8 mouse cellular contexts compared by ENCODE assay signal in genomic region chr7:60004606-60005330, GRCm38 (mm10). TPM values are rescaled to one million over a fixed set of nuclear protein-coding genes. Genes with fewer than 3 reads are reported as not detected.
DNase-seq lines count a peak whose midpoint lies in the region; ATAC-seq and TF ChIP-seq lines count a peak whose summit lies in the region.

Snurf (minus strand) TSS chr7:60005049.
Gm38393 (minus strand) TSS chr7:60005064.

- peak within 1 kb of the TSS; percentile 66 for H3K9ac ChIP-seq in embryonic facial prominence, embryonic 14.5 days (ENCODE audit: low read depth, low read length)
- H3K9ac ChIP-seq in kidney, embryonic 15.5 days = peak within 1 kb of the TSS; percentile 40
- peak within 1 kb of the TSS; percentile 26 for H3K9ac ChIP-seq in limb, embryonic 15.5 days

- peak; percentile 1 for DNase-seq in 3134 (ENCODE audit: extremely low read depth, insufficient read length, low spot score)
- peak; percentile 69 to 74 for DNase-seq in adrenal gland, postnatal 36 days
- DNase-seq in embryonic facial prominence, embryonic 14.5 days (ENCODE audit: low spot score) = peak; percentile 64
- peak; percentile 80 for DNase-seq in heart, embryonic 10.5 days (ENCODE audit: low spot score)
- peak; percentile 54 for DNase-seq in neural tube, embryonic 10.5 days (ENCODE audit: extremely low spot score, low spot score)

- H3K4me3 ChIP-seq in embryonic facial prominence, embryonic 14.5 days (ENCODE audit: low read depth, low read length) = peak within 1 kb of the TSS; percentile 52
- H3K4me3 ChIP-seq in heart, embryonic 10.5 days = peak within 1 kb of the TSS; percentile 66
- H3K4me3 ChIP-seq in kidney, embryonic 15.5 days (replicated peaks) = peak within 1 kb of the TSS; percentile 57
- peak within 1 kb of the TSS; percentile 50 for H3K4me3 ChIP-seq in limb, embryonic 15.5 days
- H3K4me3 ChIP-seq in testis, adult 2 months (ENCODE audit: control insufficient read depth, low read depth, low read length) = peak within 1 kb of the TSS; percentile 86

- H3K9me3 ChIP-seq in embryonic facial prominence, embryonic 14.5 days (ENCODE audit: control insufficient read depth, low read length) = peaks cover 28% of the 10 kb centered on the region
- H3K9me3 ChIP-seq in heart, embryonic 10.5 days = peaks cover 23% of the 10 kb centered on the region
- peaks cover 16% of the 10 kb centered on the region; the same call in 1 of the 2 replicates for H3K9me3 ChIP-seq in kidney, embryonic 15.5 days (replicated peaks)
- H3K9me3 ChIP-seq in limb, embryonic 15.5 days = no peaks in the 10 kb centered on the region; the same call in 1 of the 2 replicates

- WGBS in embryonic facial prominence, embryonic 14.5 days = 57% methylated on average over 30 of the region's 30 CpGs
- 51% methylated on average over 30 of the region's 30 CpGs for WGBS in heart, embryonic 10.5 days
- 48% methylated on average over 30 of the region's 30 CpGs for WGBS in kidney, embryonic 15.5 days
- WGBS in limb, embryonic 15.5 days = 45% methylated on average over 30 of the region's 30 CpGs

- no peaks in the 10 kb centered on the region for H3K36me3 ChIP-seq in embryonic facial prominence, embryonic 14.5 days (ENCODE audit: control insufficient read depth, insufficient read depth, low read length)
- no peaks in the 10 kb centered on the region for H3K36me3 ChIP-seq in heart, embryonic 10.5 days
- no peaks in the 10 kb centered on the region for H3K36me3 ChIP-seq in kidney, embryonic 15.5 days
- H3K36me3 ChIP-seq in limb, embryonic 15.5 days = no peaks in the 10 kb centered on the region
- no peaks in the 10 kb centered on the region for H3K36me3 ChIP-seq in testis, adult 2 months (ENCODE audit: control insufficient read depth, insufficient read depth, low read length)

- no peaks in the 10 kb centered on the region for H3K27me3 ChIP-seq in embryonic facial prominence, embryonic 14.5 days (replicated peaks; ENCODE audit: control insufficient read depth, insufficient read depth, low read length)
- no peaks in the 10 kb centered on the region for H3K27me3 ChIP-seq in heart, embryonic 10.5 days (ENCODE audit: insufficient read depth, poor library complexity, severe bottlenecking)
- H3K27me3 ChIP-seq in kidney, embryonic 15.5 days = no peaks in the 10 kb centered on the region
- H3K27me3 ChIP-seq in limb, embryonic 15.5 days = no peaks in the 10 kb centered on the region
- H3K27me3 ChIP-seq in testis, adult 2 months (ENCODE audit: control insufficient read depth, insufficient read depth, low read length) = no peaks in the 10 kb centered on the region

- no peak for TF ChIP-seq CTCF in testis, adult 2 months (IDR thresholded peaks at IDR 0.05; ENCODE audit: control insufficient read depth, insufficient read depth, insufficient replicate concordance, low read depth, low read length)

- peak; percentile 32; the same call in 1 of the 2 replicates for TF ChIP-seq POLR2A in testis, adult 2 months (IDR thresholded peaks at IDR 0.05; ENCODE audit: control insufficient read depth, low read depth, low read length)

- H3K27ac ChIP-seq in embryonic facial prominence, embryonic 14.5 days (replicated peaks; ENCODE audit: low read depth, low read length) = peak within 1 kb of the TSS; percentile 39; the same call in 1 of the 2 replicates
- peak within 1 kb of the TSS; percentile 83 for H3K27ac ChIP-seq in heart, embryonic 10.5 days
- peak within 1 kb of the TSS; percentile 63; the same call in 1 of the 2 replicates for H3K27ac ChIP-seq in kidney, embryonic 15.5 days
- 0 out of 2 replicates have a peak within 1 kb of the TSS, but pooled peaks have one; percentile 22 for H3K27ac ChIP-seq in limb, embryonic 15.5 days
- no peak within 1 kb of the TSS for H3K27ac ChIP-seq in testis, adult 2 months (ENCODE audit: control insufficient read depth, insufficient read depth, low read depth, low read length)

- ATAC-seq in embryonic facial prominence, embryonic 14.5 days (ENCODE audit: low read depth) = peak; percentile 74
- ATAC-seq in kidney, embryonic 15.5 days (replicated peaks; ENCODE audit: low FRiP score) = peak; percentile 83
- no peak for ATAC-seq in limb, embryonic 15.5 days (ENCODE audit: insufficient number of reproducible peaks, low FRiP score, low TSS enrichment, low read depth)

- H3K4me2 ChIP-seq in embryonic facial prominence, embryonic 14.5 days (ENCODE audit: low read depth, low read length) = peak within 1 kb of the TSS; percentile 58
- peak within 1 kb of the TSS; percentile 63 for H3K4me2 ChIP-seq in kidney, embryonic 15.5 days
- H3K4me2 ChIP-seq in limb, embryonic 15.5 days = peak within 1 kb of the TSS; percentile 55

- H3K4me1 ChIP-seq in embryonic facial prominence, embryonic 14.5 days (ENCODE audit: control insufficient read depth, insufficient read depth, low read length) = no peaks in the 10 kb centered on the region
- H3K4me1 ChIP-seq in heart, embryonic 10.5 days = no peaks in the 10 kb centered on the region; the same call in 1 of the 2 replicates
- no peaks in the 10 kb centered on the region for H3K4me1 ChIP-seq in kidney, embryonic 15.5 days
- 0 out of 2 replicates have a peak, but pooled peaks cover 6% of the 10 kb centered on the region for H3K4me1 ChIP-seq in limb, embryonic 15.5 days
- peaks cover 21% of the 10 kb centered on the region for H3K4me1 ChIP-seq in testis, adult 2 months (ENCODE audit: control insufficient read depth, insufficient read depth, low read length)

RNA-seq across cellular contexts. Expression of gene Snurf, which starts in this region (rescaled TPM):
- 10 to 100 TPM; 88.4 to 95.9 TPM for total RNA-seq in adrenal gland, postnatal 36 days (2021)
- polyA plus RNA-seq in embryonic facial prominence, embryonic 14.5 days (2014; fragmentation: Nextera tagmentation; extraction: Ambion mirVana) = 38.8 and 39.5 TPM in 2 replicates
- 42.9 and 46.9 TPM in 2 replicates for polyA plus RNA-seq in heart, embryonic 10.5 days (2016; fragmentation: Nextera tagmentation; extraction: Ambion mirVana)
- polyA plus RNA-seq in kidney, embryonic 15.5 days (2015; fragmentation: Nextera tagmentation; extraction: Ambion mirVana) = 24.7 and 36.4 TPM in 2 replicates
- 17.2 and 23.1 TPM in 2 replicates for polyA plus RNA-seq in limb, embryonic 15.5 days (2015; fragmentation: Nextera tagmentation; extraction: Ambion mirVana)
- polyA plus RNA-seq in testis, adult 2 months (2012; rRNA removed) = not detected in 2 replicates

RNA-seq across cellular contexts. Expression of gene Gm38393, which starts in this region (rescaled TPM):
- 1 to 10 TPM; 1.7 to 1.8 TPM for total RNA-seq in adrenal gland, postnatal 36 days (2021)
- polyA plus RNA-seq in embryonic facial prominence, embryonic 14.5 days (2014; fragmentation: Nextera tagmentation; extraction: Ambion mirVana) = 0.35 and 0.42 TPM in 2 replicates
- 0.18 and 0.36 TPM in 2 replicates for polyA plus RNA-seq in heart, embryonic 10.5 days (2016; fragmentation: Nextera tagmentation; extraction: Ambion mirVana)
- 0.75 and 0.98 TPM in 2 replicates for polyA plus RNA-seq in kidney, embryonic 15.5 days (2015; fragmentation: Nextera tagmentation; extraction: Ambion mirVana)
- polyA plus RNA-seq in limb, embryonic 15.5 days (2015; fragmentation: Nextera tagmentation; extraction: Ambion mirVana) = 0.15 TPM in 1 of 2 replicates, not detected in the other
- 0.12 and 0.20 TPM in 2 replicates for polyA plus RNA-seq in testis, adult 2 months (2012; rRNA removed)

Comparison
In these comparisons a context has a peak if more than half of its experiments do, and no peak if none do; other contexts are left out.
1. RNA of gene Snurf (polyA plus RNA-seq): 42.9 to 46.9 TPM in heart, embryonic 10.5 days, 38.8 to 39.5 TPM in embryonic facial prominence, embryonic 14.5 days, 24.7 to 36.4 TPM in kidney, embryonic 15.5 days and 17.2 to 23.1 TPM in limb, embryonic 15.5 days; not detected in testis, adult 2 months; every median in the first group is over 10 times any median in the second.
2. DNase-seq: peak in every context shown above with its lines; median percentile 80 in heart, embryonic 10.5 days; 72 in adrenal gland, postnatal 36 days; 64 in embryonic facial prominence, embryonic 14.5 days; 54 in neural tube, embryonic 10.5 days; 1 in 3134.
3. Peak in every context shown above with its lines, with median percentiles within 50 percentile points of each other: H3K4me2 ChIP-seq, H3K4me3 ChIP-seq and H3K9ac ChIP-seq.